Mouse (Mus musculus) embryonic facial prominence, embryonic 15.5 days (tissue): ENCODE results near the gene Rac3. TPM values are rescaled to one million over a fixed set of nuclear protein-coding genes. Genes with fewer than 3 reads are reported as not detected.
"Not testable (repeated sequence)": the region's sequence is repeated elsewhere in the genome, so short reads cannot be mapped to it uniquely, and the experiment has no call there.

Source experiments
- ATAC-seq: fragments of 200-750 bp; cut with Nextera tagmentation; 2 replicates; pipeline ENCODE4 v1.8.0; 2017; ENCODE audit warnings: low read depth, moderate TSS enrichment; ENCODE audit not compliant: insufficient number of reproducible peaks, low FRiP score, low TSS enrichment
- H3K27ac ChIP-seq: fragments of 300-500 bp; sonication (generic); replicated peaks from 2 replicates; pipeline ENCODE4 v1.5.1; 2015; ENCODE audit warnings: mild to moderate bottlenecking, inconsistent platforms
- H3K27me3 ChIP-seq: fragments of 300-500 bp; sonication (generic); 2 replicates; pipeline ENCODE4 v1.6.1; 2015; ENCODE audit warnings: inconsistent platforms
- H3K36me3 ChIP-seq: fragments of 300-500 bp; sonication (generic); 2 replicates; pipeline ENCODE4 v1.6.1; 2015; ENCODE audit warnings: mild to moderate bottlenecking, inconsistent platforms
- H3K4me1 ChIP-seq: fragments of 300-500 bp; sonication (generic); 2 replicates; pipeline ENCODE4 v1.6.1; 2015; ENCODE audit warnings: inconsistent platforms
- H3K4me2 ChIP-seq: fragments of 300-500 bp; sonication (generic); replicated peaks from 2 replicates; pipeline ENCODE4 v1.6.1; 2015; ENCODE audit warnings: mild to moderate bottlenecking, inconsistent platforms
- H3K4me3 ChIP-seq: fragments of 300-500 bp; sonication (generic); replicated peaks from 2 replicates; pipeline ENCODE4 v1.5.1; 2015; ENCODE audit warnings: mild to moderate bottlenecking, inconsistent platforms
- H3K9ac ChIP-seq: fragments of 300-500 bp; sonication (generic); 2 replicates; pipeline ENCODE4 v1.6.1; 2015; ENCODE audit warnings: inconsistent platforms
- H3K9me3 ChIP-seq: fragments of 300-500 bp; sonication (generic); replicated peaks from 2 replicates; pipeline ENCODE4 v1.6.1; 2016; ENCODE audit warnings: inconsistent platforms
- WGBS: fragments of 180-500 bp; shearing (Covaris S2); methylation state at CpG from one replicate; pipeline ENCODE4 v1.1.7; 2015; 5-methylcytosine and 5-hydroxymethylcytosine counted together
- polyA plus RNA-seq: library from polyadenylated mRNA; unstranded; fragments of >200 nt; fragmentation: Nextera tagmentation; extraction: Ambion mirVana; gene quantifications from 2 replicates; pipeline ENCODE4 v1.2.1, GENCODE M21; 2015

Gene Rac3
- 64.5 and 75.4 TPM in 2 replicates for polyA plus RNA-seq

DNA sequence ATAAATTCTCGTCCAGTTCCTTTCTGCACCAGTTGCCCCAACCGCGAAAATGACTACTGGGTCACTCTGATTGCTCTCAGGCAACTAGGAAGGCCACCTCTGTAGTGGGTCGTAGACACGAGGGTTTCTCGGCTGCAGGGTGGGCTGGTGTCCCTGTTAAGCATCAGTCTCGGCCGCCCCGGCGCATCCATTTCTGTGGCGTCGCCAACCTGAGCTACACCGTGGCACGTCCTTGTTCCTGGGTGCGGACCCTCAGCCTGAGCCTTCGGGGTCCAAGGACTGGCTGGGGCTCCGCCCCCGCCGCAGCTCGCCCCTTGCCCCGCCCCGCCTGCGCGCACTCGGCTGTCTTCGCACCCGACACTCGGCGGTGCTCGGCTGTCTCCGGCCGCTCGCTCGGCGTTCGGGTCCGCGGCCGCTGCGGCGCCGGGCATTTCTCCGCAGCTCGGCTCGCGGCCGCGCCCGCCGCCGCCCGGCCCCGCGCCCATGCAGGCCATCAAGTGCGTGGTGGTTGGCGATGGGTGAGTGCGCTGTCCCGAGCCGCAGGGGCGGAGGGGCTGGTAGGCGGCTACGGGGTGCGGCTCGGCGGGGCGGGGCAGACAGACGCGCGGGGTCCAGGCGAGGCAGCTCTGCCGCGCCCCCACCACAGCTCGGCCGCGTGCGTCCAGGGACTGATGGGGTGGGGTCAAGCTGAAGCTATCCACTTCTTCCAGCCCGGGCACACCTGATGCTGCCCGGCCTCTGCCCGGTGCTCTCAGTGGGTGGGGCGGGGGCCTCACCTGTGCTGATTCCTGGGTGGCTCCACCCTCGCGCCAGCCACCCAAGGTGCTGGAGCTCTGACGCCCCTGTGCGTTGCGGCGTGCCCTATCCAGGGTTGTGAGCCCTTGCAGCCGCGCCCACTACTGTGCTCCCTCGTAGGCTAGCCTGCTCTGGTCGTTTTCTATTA is at the start of gene Rac3:
Gene Rac3, plus strand, starts transcription at position 347 of the 943 bp plus-strand sequence.
- H3K4me2 ChIP-seq: peak within 1 kb of the TSS; percentile 97
- H3K4me1 ChIP-seq: peaks cover 26% of the 10 kb centered on the region
- H3K27me3 ChIP-seq: no peaks in the 10 kb centered on the region
- H3K4me3 ChIP-seq: peak within 1 kb of the TSS; percentile 67
- peak within 1 kb of the TSS; percentile 59 for H3K9ac ChIP-seq
- no peaks in the 10 kb centered on the region for H3K9me3 ChIP-seq
- H3K27ac ChIP-seq: peak within 1 kb of the TSS; percentile 45
- peak; percentile 83 for ATAC-seq
- peaks cover 31% of the 10 kb centered on the region for H3K36me3 ChIP-seq
- under 1% methylated on average over 86 of the region's 90 CpGs for WGBS

DNA sequence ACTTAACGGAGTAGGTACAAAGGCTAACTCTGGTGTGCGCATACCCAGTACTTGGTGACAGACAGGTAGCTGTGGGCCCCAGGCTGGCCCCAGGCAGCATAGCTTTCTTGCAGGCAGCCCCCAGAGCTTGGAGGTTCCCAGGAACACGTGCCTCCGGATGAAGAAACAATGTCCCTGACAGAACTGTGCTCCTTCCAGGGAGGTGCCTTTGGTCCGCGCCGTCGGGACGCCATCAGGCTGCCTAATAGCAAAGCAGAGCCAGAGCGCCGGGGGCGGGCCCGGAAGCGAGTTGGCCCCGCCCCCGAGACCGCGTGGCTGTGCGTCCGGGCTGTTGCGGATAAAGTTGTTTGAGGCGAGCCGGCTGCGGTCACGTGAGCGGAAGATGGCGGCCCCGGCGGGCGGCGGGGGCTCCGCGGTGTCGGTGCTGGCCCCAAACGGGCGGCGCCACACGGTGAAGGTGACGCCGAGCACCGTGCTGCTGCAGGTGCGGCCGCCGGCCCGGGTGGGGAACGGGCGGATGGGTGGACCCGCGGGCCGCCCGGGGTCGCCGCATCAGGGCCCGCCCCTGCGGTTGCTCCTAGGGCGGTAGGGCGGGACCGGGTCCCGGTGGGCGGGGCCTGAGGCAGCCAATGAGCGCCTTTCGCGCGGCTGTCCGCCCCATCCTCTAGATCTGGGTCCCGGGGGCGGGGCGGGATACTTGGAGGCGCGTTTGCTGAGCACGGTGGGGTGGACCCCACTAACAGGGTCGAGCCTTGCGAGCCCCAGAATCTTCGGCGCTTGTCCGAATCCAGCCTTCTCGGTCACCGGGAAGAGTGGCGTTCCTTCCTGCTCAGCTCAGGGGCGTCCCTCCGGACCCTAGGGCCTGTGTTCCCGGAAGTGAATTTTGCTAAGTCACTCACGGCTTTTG is 48.3 kb upstream of the Rac3 start, which contains the start of gene Aspscr1:
Gene Aspscr1, plus strand, starts transcription at position 287 of the 907 bp plus-strand sequence.
- Histone ChIP-seq H3K27me3 (no peaks in the 10 kb centered on the region), H3K9me3 (no peaks in the 10 kb centered on the region), H3K9ac (peak within 1 kb of the TSS; percentile 73), H3K36me3 (peaks cover 10% of the 10 kb centered on the region), H3K4me3 (peak within 1 kb of the TSS; percentile 67), H3K4me2 (peak within 1 kb of the TSS; percentile 61), H3K4me1 (peaks cover 16% of the 10 kb centered on the region), H3K27ac (peak within 1 kb of the TSS; percentile 87)
- ATAC-seq: peak; percentile 97
- WGBS: 2% methylated on average over 83 of the region's 83 CpGs

DNA sequence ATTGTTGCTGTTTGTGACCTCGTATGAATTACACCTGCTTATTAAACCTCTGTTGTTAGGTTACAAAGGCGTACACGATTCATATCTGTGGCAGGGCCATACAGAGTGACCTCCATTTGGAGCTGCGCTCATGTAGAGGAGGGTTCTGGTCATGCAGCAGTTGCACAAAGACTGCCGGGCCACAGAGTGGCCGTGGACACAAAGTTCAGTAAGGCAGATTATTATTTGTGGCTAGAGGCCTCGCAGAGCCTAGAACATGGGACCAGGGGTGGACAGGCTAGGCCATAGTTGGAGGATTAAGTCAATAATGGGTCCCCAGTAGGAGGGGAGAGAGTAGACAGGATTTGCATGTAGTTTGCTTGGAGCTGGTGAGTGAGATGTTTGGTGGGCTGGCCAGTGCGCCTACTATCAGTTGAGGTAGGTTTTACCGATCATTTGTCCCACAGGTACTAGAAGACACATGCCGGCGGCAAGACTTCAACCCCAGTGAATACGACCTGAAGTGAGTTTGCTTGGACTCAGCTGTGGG is 47.6 kb upstream of the Rac3 start:
- Histone ChIP-seq H3K4me1 (peaks cover 16% of the 10 kb centered on the region), H3K4me2 (peak overlapping the region; percentile 61), H3K9ac (peak overlapping the region; percentile 73), H3K36me3 (peaks cover 17% of the 10 kb centered on the region), H3K27ac (peak overlapping the region; percentile 87), H3K27me3 (no peaks in the 10 kb centered on the region), H3K4me3 (peak overlapping the region; percentile 67), H3K9me3 (no peaks in the 10 kb centered on the region)
- ATAC-seq: no peak
- 39% methylated on average over 12 of the region's 12 CpGs for WGBS

DNA sequence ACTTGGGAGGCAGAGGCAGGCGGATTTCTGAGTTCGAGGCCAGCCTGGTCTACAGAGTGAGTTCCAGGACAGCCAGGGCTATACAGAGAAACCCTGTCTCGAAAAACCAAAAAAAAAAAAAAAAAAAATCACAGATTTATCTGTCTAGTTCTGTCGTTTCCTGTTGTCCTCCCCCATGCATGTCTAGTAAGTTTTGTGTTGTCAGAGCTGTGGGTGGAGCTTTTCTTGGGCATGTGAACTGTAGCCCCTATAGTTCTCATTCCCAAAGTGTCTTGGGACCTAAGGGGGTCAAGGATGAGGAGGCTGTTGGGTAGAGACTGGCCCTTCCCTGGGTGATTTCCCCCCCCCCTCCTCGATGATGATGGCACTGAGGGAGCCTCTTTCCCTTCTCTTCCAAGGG is 45.4 kb upstream of the Rac3 start:
- peaks cover 16% of the 10 kb centered on the region for H3K4me1 ChIP-seq
- not testable (repeated sequence) for H3K27me3 ChIP-seq, H3K9me3 ChIP-seq, H3K9ac ChIP-seq, ATAC-seq, H3K4me2 ChIP-seq, H3K27ac ChIP-seq, H3K4me3 ChIP-seq
- peaks cover 28% of the 10 kb centered on the region for H3K36me3 ChIP-seq
- WGBS: 79% methylated on average over 5 of the region's 5 CpGs

DNA sequence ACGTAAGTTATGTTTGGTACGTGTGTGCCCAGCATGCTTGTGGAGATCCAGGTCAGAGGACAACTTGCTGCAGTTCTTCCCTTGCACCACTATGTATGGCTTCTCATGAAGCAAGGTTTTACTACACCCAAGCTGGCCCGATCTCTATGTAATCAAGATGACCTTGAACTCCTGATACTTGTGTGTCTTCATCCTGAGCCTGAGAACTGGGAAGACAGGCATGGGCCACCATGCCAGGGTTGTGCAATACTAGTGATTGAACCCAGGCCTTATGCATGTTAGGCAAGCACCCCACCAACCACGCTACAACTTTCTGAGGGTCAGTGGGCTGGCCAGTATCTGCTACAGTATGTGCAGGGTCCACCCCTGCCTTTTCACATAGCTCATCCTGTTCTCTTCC is 44.3 kb upstream of the Rac3 start:
- no peak overlapping the region for H3K9ac ChIP-seq
- no peak overlapping the region for H3K4me2 ChIP-seq
- H3K27ac ChIP-seq: no peak overlapping the region
- peaks cover 16% of the 10 kb centered on the region for H3K4me1 ChIP-seq
- peaks cover 37% of the 10 kb centered on the region for H3K36me3 ChIP-seq
- no peak overlapping the region for H3K4me3 ChIP-seq
- no peak for ATAC-seq
- H3K27me3 ChIP-seq: no peaks in the 10 kb centered on the region
- WGBS: 85% methylated on average over 4 of the region's 4 CpGs
- H3K9me3 ChIP-seq: no peaks in the 10 kb centered on the region

DNA sequence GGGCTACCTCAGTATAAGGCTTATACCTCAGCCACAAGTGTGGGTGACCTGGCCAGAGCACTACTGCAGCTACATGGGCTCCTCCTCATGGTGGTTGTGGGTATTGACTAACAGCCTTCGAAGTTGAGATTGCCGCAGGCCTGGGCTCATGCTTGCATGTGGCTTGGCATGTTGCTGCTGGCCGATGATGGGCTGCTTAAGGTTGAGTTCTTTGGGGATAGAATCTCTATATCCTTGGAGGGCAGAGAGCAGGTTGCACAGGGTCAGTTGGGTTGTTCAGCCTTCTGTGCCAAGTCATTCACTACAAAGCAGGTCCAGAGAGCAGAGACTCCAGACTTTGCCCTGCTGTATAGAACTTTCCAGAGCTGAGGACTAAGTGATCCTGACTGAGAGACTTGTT is 41.4 kb upstream of the Rac3 start:
- H3K9ac ChIP-seq: no peak overlapping the region
- no peak overlapping the region for H3K4me2 ChIP-seq
- H3K27ac ChIP-seq: no peak overlapping the region
- no peaks in the 10 kb centered on the region for H3K9me3 ChIP-seq
- 69% methylated on average over 3 of the region's 3 CpGs for WGBS
- H3K4me3 ChIP-seq: no peak overlapping the region
- H3K36me3 ChIP-seq: peaks cover 43% of the 10 kb centered on the region
- peaks cover 3% of the 10 kb centered on the region; the same call in 1 of the 2 replicates for H3K4me1 ChIP-seq
- H3K27me3 ChIP-seq: no peaks in the 10 kb centered on the region
- ATAC-seq: no peak

DNA sequence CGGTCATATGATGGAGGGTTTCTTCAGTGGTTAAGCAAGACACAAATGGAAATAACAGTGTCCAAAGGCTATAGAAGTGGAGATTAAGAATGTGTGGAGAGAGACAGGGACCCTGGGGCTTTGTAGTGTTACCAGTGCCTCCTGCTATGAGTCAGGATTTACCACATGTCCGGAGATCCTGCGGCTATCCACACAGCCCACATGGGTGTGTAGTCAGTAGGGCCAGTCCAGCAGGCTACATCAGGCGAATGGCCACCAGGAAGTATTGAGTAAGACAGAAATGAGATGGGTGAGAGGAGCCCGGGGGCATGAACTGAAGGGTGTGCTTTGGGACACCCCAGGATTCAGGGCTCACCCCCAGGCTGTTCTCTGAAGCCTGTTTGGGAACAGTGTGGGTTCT is 38.6 kb upstream of the Rac3 start:
- Histone ChIP-seq H3K27me3 (no peaks in the 10 kb centered on the region), H3K4me1 (peaks cover 10% of the 10 kb centered on the region), H3K27ac (no peak overlapping the region), H3K9ac (no peak overlapping the region), H3K9me3 (no peaks in the 10 kb centered on the region), H3K4me3 (no peak overlapping the region), H3K36me3 (peaks cover 41% of the 10 kb centered on the region), H3K4me2 (no peak overlapping the region)
- no peak for ATAC-seq
- WGBS: 94% methylated on average over 5 of the region's 5 CpGs

DNA sequence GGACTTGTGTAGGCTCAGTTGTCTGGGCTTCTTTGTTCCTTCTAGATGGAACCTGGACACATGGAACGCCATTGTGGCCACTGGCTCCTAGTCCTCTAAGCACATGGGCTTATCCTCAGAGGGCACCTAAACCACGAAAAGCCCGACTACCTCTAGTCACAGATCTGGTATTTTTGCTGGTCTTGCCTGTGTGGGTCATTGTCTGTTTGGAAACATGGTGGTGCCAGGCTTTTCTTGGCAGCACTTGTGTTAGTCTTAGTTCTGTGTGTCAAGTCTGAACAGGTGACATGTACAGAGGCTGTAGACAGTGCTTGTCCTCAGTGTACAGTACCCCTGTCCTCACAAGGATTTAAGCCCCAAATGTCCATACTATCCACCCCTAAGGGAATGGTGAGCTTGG is 37.7 kb upstream of the Rac3 start:
- no peak for ATAC-seq
- Histone ChIP-seq H3K9ac (no peak overlapping the region), H3K27me3 (no peaks in the 10 kb centered on the region), H3K36me3 (peaks cover 41% of the 10 kb centered on the region), H3K9me3 (no peaks in the 10 kb centered on the region), H3K4me3 (no peak overlapping the region), H3K4me1 (peaks cover 10% of the 10 kb centered on the region), H3K27ac (no peak overlapping the region), H3K4me2 (no peak overlapping the region)
- 94% methylated on average over 3 of the region's 3 CpGs for WGBS

DNA sequence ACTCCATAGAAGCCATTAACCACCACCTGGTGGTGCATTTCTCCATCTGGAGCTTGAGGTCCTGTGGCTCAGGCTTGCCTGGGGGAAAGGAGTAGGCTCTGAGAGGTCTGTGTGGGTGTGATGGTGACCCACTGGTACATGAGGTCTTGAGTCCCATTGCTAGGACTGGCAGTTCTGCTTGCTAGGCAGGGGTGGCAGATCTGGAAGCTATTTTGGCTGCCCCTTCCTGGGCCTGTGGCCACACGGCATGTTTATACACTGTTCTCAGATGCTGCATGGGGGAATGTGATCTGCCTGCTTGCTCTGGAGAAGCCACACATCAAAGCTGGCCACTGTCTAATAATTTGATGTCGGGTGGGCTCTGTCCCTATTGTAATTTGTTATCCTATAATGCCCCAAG is 37.2 kb upstream of the Rac3 start:
- Histone ChIP-seq H3K4me1 (peaks cover 10% of the 10 kb centered on the region), H3K27ac (no peak overlapping the region; the same call in 1 of the 2 replicates), H3K27me3 (no peaks in the 10 kb centered on the region), H3K4me3 (no peak overlapping the region), H3K4me2 (no peak overlapping the region), H3K36me3 (peaks cover 44% of the 10 kb centered on the region), H3K9ac (no peak overlapping the region), H3K9me3 (no peaks in the 10 kb centered on the region)
- WGBS: 55% methylated on average over 2 of the region's 2 CpGs
- ATAC-seq: no peak

DNA sequence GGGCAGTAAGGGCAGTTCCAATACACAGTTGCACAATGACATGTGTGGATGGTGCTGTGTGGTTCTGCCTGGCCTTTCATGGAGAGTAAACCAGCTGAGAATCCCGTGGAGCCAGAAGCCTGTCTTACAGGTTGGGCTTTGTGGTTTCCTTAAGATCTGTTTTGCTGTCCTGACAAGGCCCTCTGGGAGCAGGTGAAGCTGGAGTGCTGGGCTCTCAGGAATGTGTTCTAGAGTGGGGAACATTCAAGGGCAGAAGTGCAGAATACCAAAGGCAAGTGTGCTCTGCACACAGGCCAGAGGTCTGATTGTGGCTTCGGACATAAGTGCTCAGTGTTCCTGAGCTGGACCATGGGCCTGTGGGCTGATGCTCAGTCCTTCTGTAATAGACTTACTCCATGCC is 36.6 kb upstream of the Rac3 start:
- no peak overlapping the region; the same call in 1 of the 2 replicates for H3K27ac ChIP-seq
- peaks cover 10% of the 10 kb centered on the region for H3K4me1 ChIP-seq
- no peak overlapping the region for H3K4me3 ChIP-seq
- 78% methylated on average over 2 of the region's 2 CpGs for WGBS
- H3K4me2 ChIP-seq: no peak overlapping the region
- ATAC-seq: no peak
- no peaks in the 10 kb centered on the region for H3K27me3 ChIP-seq
- peaks cover 49% of the 10 kb centered on the region for H3K36me3 ChIP-seq
- H3K9me3 ChIP-seq: no peaks in the 10 kb centered on the region
- no peak overlapping the region for H3K9ac ChIP-seq
